Mouse (Mus musculus) heart, postnatal 0 days (tissue): ENCODE measurements around the gene Rpe. TPM values are rescaled to one million over a fixed set of nuclear protein-coding genes. Genes with fewer than 3 reads are reported as not detected.

ENCODE experiments used
- ATAC-seq: fragments of 200-750 bp; cut with Nextera tagmentation; 2 replicates; pipeline ENCODE4 v1.8.0; 2017; ENCODE audit warnings: low read depth, moderate number of reproducible peaks, moderate library complexity; ENCODE audit not compliant: insufficient read depth
- DNase-seq: peaks from one replicate; pipeline ENCODE4 v3.0.0-alpha.2; 2016; ENCODE audit warnings: low spot score
- H3K27ac ChIP-seq: fragments of 300-500 bp; sonication (generic); 2 replicates; pipeline ENCODE4 v1.5.1; 2014; ENCODE audit warnings: low read depth, mild to moderate bottlenecking
- H3K27me3 ChIP-seq: fragments of 300-500 bp; sonication (generic); 2 replicates; pipeline ENCODE4 v1.6.1; 2014; ENCODE audit warnings: low read length, mixed read lengths; ENCODE audit not compliant: control insufficient read depth, insufficient read depth
- H3K36me3 ChIP-seq: fragments of 300-500 bp; sonication (generic); replicated peaks from 2 replicates; pipeline ENCODE4 v1.6.1; 2014; ENCODE audit warnings: low read length, mixed read lengths; ENCODE audit not compliant: control insufficient read depth, insufficient read depth
- H3K4me1 ChIP-seq: fragments of 300-500 bp; sonication (generic); 2 replicates; pipeline ENCODE4 v1.6.1; 2014; ENCODE audit warnings: antibody characterized with exemption; ENCODE audit not compliant: control insufficient read depth, insufficient read depth
- H3K4me2 ChIP-seq: fragments of 300-500 bp; sonication (generic); 2 replicates; pipeline ENCODE4 v1.6.1; 2014; ENCODE audit warnings: low read depth, mild to moderate bottlenecking, low read length, moderate library complexity
- H3K4me3 ChIP-seq: fragments of 300-500 bp; sonication (generic); 2 replicates; pipeline ENCODE4 v1.5.1; 2014; ENCODE audit warnings: low read depth, low read length
- H3K9ac ChIP-seq: fragments of 300-500 bp; sonication (generic); replicated peaks from 2 replicates; pipeline ENCODE4 v1.6.1; 2014; ENCODE audit warnings: low read depth, low read length, mixed read lengths
- H3K9me3 ChIP-seq: fragments of 300-500 bp; sonication (generic); replicated peaks from 2 replicates; pipeline ENCODE4 v1.6.1; 2016; ENCODE audit warnings: low read length; ENCODE audit not compliant: control insufficient read depth
- CTCF ChIP-seq: IDR thresholded peaks from 2 replicates; pipeline ENCODE4 v1.5.1; 2016; ENCODE audit warnings: antibody characterized with exemption, control low read depth, low read depth
- EP300 ChIP-seq: IDR thresholded peaks from 2 replicates; pipeline ENCODE4 v1.6.1; 2016; ENCODE audit warnings: antibody characterized with exemption, low read depth
- WGBS: fragments of 180-500 bp; shearing (Covaris S2); extraction: QIAGEN DNeasy Blood & Tissue Kit; methylation state at CpG from one replicate; pipeline ENCODE4 v1.1.7; 2014; 5-methylcytosine and 5-hydroxymethylcytosine counted together
- polyA plus RNA-seq: library from polyadenylated mRNA; unstranded; fragments of >200 nt; fragmentation: Nextera tagmentation; extraction: Ambion mirVana; gene quantifications from 2 replicates; pipeline ENCODE4 v1.2.1, GENCODE M21; 2015
- total RNA-seq: library from RNA; depleted of rRNA; stranded (reverse); fragments of >200 nt; gene quantifications from 2 replicates; pipeline ENCODE4 v1.2.3, GENCODE M21; 2014; ENCODE audit warnings: low replicate concordance

Gene Rpe
- total and polyA plus RNA-seq, 2 experiments from 2014 or later: 16.6 to 17.4 TPM

DNA sequence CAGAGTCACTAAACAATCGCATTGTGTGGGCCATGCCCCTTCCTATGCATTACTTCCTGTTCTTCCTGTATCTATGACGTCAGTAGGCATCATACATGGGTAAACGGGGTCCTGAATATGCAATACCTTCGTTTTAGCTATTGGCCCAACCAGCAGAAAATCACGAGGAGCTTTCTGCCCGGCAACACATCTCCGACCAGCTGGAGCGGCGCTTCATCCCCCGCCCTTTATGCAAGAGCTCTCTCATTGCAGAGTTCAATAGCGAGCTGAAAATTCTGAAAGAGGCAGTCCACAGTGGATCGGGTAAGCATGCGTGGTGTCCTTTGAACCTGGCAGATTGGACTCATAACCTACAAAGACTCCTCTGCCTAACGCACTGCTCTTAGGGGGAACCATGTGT is 22.7 kb upstream of the Rpe start:
- WGBS: 75% methylated on average over 14 of the region's 14 CpGs
- Histone ChIP-seq H3K4me1 (no peaks in the 10 kb centered on the region), H3K27ac (no peak overlapping the region), H3K4me3 (no peak overlapping the region), H3K9ac (no peak overlapping the region), H3K4me2 (no peak overlapping the region), H3K27me3 (no peaks in the 10 kb centered on the region), H3K9me3 (no peaks in the 10 kb centered on the region), H3K36me3 (no peaks in the 10 kb centered on the region)
- ATAC-seq (no peak), DNase-seq (no peak)
- no peak for TF ChIP-seq EP300
- TF ChIP-seq CTCF: no peak

DNA sequence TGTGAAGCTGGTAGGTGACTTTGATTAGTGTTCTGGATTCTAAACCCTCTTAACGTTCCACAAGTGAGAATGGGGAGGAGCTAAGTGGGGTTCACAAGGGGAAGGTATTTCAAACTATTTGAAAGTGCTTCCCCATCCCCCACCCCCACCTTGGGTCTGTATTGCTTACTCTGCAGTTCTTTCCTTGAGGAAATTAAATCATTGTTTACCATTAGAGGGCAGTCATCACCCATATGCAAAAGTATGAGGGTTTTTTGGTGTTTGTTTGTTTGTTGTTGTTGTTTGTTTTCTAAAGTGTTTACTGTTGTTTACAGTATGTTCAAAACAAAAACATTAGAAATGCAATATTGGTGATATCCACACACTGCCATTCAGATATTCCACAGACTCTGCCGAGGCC is 22.0 kb upstream of the Rpe start:
- Histone ChIP-seq H3K9me3 (no peaks in the 10 kb centered on the region), H3K9ac (no peak overlapping the region), H3K36me3 (no peaks in the 10 kb centered on the region), H3K27ac (no peak overlapping the region), H3K27me3 (no peaks in the 10 kb centered on the region), H3K4me3 (no peak overlapping the region), H3K4me1 (no peaks in the 10 kb centered on the region), H3K4me2 (no peak overlapping the region)
- ATAC-seq (no peak), DNase-seq (no peak)
- TF ChIP-seq EP300 (no peak), CTCF (peak; percentile 13; the same call in 1 of the 2 replicates)
- WGBS: 41% methylated on average over 2 of the region's 2 CpGs

DNA sequence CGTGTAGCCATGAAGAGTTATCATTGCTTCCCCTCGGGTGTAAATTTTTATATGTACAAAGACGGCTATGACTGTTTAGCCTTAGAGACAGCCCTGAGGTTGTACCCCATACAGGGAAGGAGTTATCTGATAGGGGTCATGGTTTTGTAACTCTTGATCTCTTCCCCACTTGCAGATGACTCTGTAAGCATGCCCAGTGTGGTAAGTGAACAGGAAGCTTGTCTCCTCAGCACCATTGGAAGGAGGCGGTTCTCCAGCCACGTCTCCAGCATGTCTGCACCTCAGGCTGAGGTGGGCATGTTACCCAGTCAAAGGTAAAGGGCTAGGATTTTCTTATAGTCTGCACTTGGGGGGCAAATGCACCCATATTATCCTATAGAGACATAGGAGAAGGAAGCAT is 17.7 kb upstream of the Rpe start:
- no peak overlapping the region for H3K27ac ChIP-seq
- H3K4me2 ChIP-seq: no peak overlapping the region
- no peak for TF ChIP-seq EP300
- TF ChIP-seq CTCF: no peak
- DNase-seq: no peak
- no peaks in the 10 kb centered on the region for H3K27me3 ChIP-seq
- no peaks in the 10 kb centered on the region for H3K4me1 ChIP-seq
- no peaks in the 10 kb centered on the region for H3K36me3 ChIP-seq
- no peaks in the 10 kb centered on the region for H3K9me3 ChIP-seq
- H3K4me3 ChIP-seq: no peak overlapping the region
- ATAC-seq: no peak
- no peak overlapping the region for H3K9ac ChIP-seq
- WGBS: 75% methylated on average over 5 of the region's 5 CpGs

DNA sequence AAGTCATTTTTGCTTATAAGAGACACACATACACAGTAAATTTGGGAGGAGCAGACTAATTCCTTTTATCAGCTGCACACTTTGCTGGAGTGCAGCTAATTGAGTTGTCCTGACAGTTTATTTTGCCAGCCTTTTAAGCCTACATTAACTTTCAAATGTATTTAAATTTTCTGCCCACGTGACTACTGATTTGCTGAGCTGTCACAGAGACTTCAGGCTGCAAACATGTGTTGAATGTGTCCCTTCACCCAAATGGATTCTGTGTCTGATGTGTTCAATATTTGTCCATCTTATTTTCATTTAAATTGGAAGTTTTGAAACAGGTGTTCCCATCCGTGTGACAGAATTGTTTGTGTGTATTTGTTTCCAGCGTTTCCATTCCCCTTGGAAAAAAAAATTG is 8.9 kb upstream of the Rpe start:
- DNase-seq (no peak), ATAC-seq (no peak)
- Histone ChIP-seq H3K4me2 (no peak overlapping the region), H3K4me1 (no peaks in the 10 kb centered on the region), H3K4me3 (no peak overlapping the region), H3K36me3 (no peaks in the 10 kb centered on the region), H3K9me3 (no peaks in the 10 kb centered on the region), H3K9ac (no peak overlapping the region), H3K27ac (no peak overlapping the region), H3K27me3 (no peaks in the 10 kb centered on the region)
- 70% methylated on average over 3 of the region's 3 CpGs for WGBS
- no peak for TF ChIP-seq EP300
- TF ChIP-seq CTCF: no peak

DNA sequence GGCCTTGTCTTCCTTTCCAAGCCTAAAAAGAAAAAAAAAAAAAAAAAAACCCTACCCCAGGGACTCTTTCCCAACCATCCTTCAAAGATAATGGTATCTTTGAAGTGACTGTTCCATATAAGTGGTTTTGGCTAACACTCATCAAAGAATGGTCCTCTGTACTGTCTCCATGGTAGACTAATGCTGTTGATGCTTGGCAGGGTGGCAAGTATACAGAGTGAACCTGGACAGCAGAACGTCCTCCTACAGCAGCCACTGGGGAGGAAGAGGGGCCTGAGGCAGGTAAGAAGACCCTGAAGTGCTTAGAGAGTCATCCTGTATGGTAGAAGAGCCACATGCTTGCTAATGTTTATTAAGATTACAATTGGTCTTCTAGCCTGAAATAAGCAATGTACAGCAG is 8.3 kb upstream of the Rpe start:
- no peaks in the 10 kb centered on the region for H3K27me3 ChIP-seq
- no peak overlapping the region for H3K9ac ChIP-seq
- H3K4me1 ChIP-seq: no peaks in the 10 kb centered on the region
- ATAC-seq: no peak
- no peak overlapping the region for H3K27ac ChIP-seq
- H3K4me2 ChIP-seq: no peak overlapping the region
- no peak overlapping the region for H3K4me3 ChIP-seq
- 36% methylated on average over 1 of the region's 1 CpGs for WGBS
- no peaks in the 10 kb centered on the region for H3K36me3 ChIP-seq
- TF ChIP-seq CTCF: no peak
- TF ChIP-seq EP300: no peak
- H3K9me3 ChIP-seq: no peaks in the 10 kb centered on the region
- no peak for DNase-seq

DNA sequence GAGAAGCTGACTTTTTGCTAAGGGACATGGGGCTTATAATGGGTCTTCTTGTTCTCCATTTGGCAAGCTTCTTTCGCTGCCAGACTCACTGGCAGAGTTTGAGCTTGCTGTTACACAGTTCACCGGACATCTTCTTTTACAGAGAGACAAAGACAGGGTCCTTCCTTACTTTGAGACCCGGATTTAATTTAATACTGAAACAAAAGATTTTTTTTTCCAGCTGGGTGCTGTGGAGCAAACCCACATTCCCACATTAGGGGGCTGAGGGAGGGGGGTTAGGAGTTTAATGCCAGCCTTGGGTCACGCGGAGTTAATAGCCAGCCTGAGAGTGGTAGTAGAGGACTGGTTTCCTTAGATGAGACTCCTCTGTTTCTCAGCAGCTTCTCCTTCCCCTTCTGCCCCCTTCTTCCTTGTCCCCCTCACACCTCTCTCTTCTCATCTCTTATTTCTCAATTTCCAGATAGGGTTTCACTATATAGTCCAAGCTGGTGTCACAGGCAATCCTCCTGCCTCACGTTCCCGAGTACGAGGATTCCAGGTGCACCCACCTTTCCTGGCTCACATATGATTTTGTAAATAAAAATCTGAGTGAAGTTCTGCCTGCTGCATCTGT is 7.7 kb upstream of the Rpe start:
- Histone ChIP-seq H3K4me2 (no peak overlapping the region), H3K4me1 (no peaks in the 10 kb centered on the region), H3K9me3 (no peaks in the 10 kb centered on the region), H3K9ac (no peak overlapping the region), H3K27me3 (no peaks in the 10 kb centered on the region), H3K36me3 (no peaks in the 10 kb centered on the region), H3K4me3 (no peak overlapping the region), H3K27ac (no peak overlapping the region)
- TF ChIP-seq EP300 (no peak), CTCF (no peak)
- DNase-seq (no peak), ATAC-seq (no peak)
- 79% methylated on average over 8 of the region's 8 CpGs for WGBS
